Mouse (Mus musculus): ENCODE data around the gene Ifitm2. TPM values are rescaled to one million over a fixed set of nuclear protein-coding genes. Genes with fewer than 3 reads are reported as not detected.

The Ifitm2 gene
- polyA plus RNA-seq, 1 experiment from 2014 or later = 135 TPM

GRCm38 (mm10) chr7:140949255-140949654 is 6.5 kb downstream of the Ifitm2 start:
- Histone ChIP-seq H3K4me3 (no peak overlapping the region), H3K27ac (no peak overlapping the region), H3K9me3 (no peaks in the 10 kb centered on the region), H3K4me1 (no peaks in the 10 kb centered on the region; the same call in 1 of the 2 replicates), H3K4me2 (no peak overlapping the region), H3K9ac (no peak overlapping the region), H3K36me3 (replicated peaks) (no peaks in the 10 kb centered on the region), H3K27me3 (replicated peaks) (no peaks in the 10 kb centered on the region)
- no peak for ATAC-seq (replicated peaks)
- 91% methylated on average over 6 of the region's 6 CpGs for WGBS

GRCm38 (mm10) chr7:140948161-140948560 is 7.6 kb downstream of the Ifitm2 start:
- Histone ChIP-seq H3K4me2 (no peak overlapping the region), H3K27me3 (replicated peaks) (no peaks in the 10 kb centered on the region), H3K4me3 (no peak overlapping the region), H3K27ac (no peak overlapping the region), H3K36me3 (replicated peaks) (no peaks in the 10 kb centered on the region), H3K9me3 (no peaks in the 10 kb centered on the region), H3K9ac (no peak overlapping the region), H3K4me1 (no peaks in the 10 kb centered on the region; the same call in 1 of the 2 replicates)
- ATAC-seq (replicated peaks) = no peak
- 91% methylated on average over 8 of the region's 8 CpGs for WGBS

GRCm38 (mm10) chr7:140946980-140947379 is 8.8 kb downstream of the Ifitm2 start:
- no peaks in the 10 kb centered on the region for H3K36me3 ChIP-seq (replicated peaks)
- no peaks in the 10 kb centered on the region for H3K9me3 ChIP-seq
- no peak overlapping the region for H3K9ac ChIP-seq
- no peak overlapping the region for H3K4me2 ChIP-seq
- H3K27ac ChIP-seq = no peak overlapping the region
- no peak for ATAC-seq (replicated peaks)
- H3K27me3 ChIP-seq (replicated peaks) = no peaks in the 10 kb centered on the region
- no peak overlapping the region for H3K4me3 ChIP-seq
- WGBS = 83% methylated on average over 7 of the region's 7 CpGs
- no peaks in the 10 kb centered on the region; the same call in 1 of the 2 replicates for H3K4me1 ChIP-seq

- Histone ChIP-seq H3K9me3 (no peaks in the 10 kb centered on the region), H3K27me3 (replicated peaks) (no peaks in the 10 kb centered on the region), H3K4me1 (peaks cover 6% of the 10 kb centered on the region), H3K36me3 (replicated peaks) (no peaks in the 10 kb centered on the region), H3K4me3 (no peak overlapping the region), H3K27ac (no peak overlapping the region), H3K4me2 (no peak overlapping the region), H3K9ac (no peak overlapping the region)
- WGBS = 93% methylated on average over 10 of the region's 10 CpGs
- no peak for ATAC-seq (replicated peaks)
These were observed 9.5 kb downstream of the Ifitm2 start for GRCm38 (mm10) chr7:140946311-140946710.

GRCm38 (mm10) chr7:140945247-140945646 is 10.5 kb downstream of the Ifitm2 start:
- Histone ChIP-seq H3K4me1 (peaks cover 9% of the 10 kb centered on the region), H3K27ac (no peak overlapping the region), H3K9ac (no peak overlapping the region), H3K27me3 (replicated peaks) (no peaks in the 10 kb centered on the region), H3K9me3 (no peaks in the 10 kb centered on the region), H3K4me3 (no peak overlapping the region), H3K36me3 (replicated peaks) (no peaks in the 10 kb centered on the region), H3K4me2 (no peak overlapping the region)
- no peak for ATAC-seq (replicated peaks)
- 92% methylated on average over 5 of the region's 5 CpGs for WGBS

- ATAC-seq (replicated peaks) = no peak
- H3K9ac ChIP-seq = no peak overlapping the region
- no peaks in the 10 kb centered on the region for H3K27me3 ChIP-seq (replicated peaks)
- no peak overlapping the region for H3K27ac ChIP-seq
- 97% methylated on average over 7 of the region's 7 CpGs for WGBS
- peaks cover 9% of the 10 kb centered on the region for H3K4me1 ChIP-seq
- H3K36me3 ChIP-seq (replicated peaks) = no peaks in the 10 kb centered on the region
- no peaks in the 10 kb centered on the region for H3K9me3 ChIP-seq
- no peak overlapping the region for H3K4me3 ChIP-seq
- no peak overlapping the region for H3K4me2 ChIP-seq
These were observed 11.6 kb downstream of the Ifitm2 start for GRCm38 (mm10) chr7:140944236-140944635.

GRCm38 (mm10) chr7:140943356-140943755 is 12.4 kb downstream of the Ifitm2 start:
- ATAC-seq (replicated peaks) = no peak
- H3K9ac ChIP-seq = no peak overlapping the region
- peaks cover 9% of the 10 kb centered on the region for H3K4me1 ChIP-seq
- H3K9me3 ChIP-seq = no peaks in the 10 kb centered on the region
- no peaks in the 10 kb centered on the region for H3K36me3 ChIP-seq (replicated peaks)
- no peak overlapping the region for H3K4me2 ChIP-seq
- no peak overlapping the region for H3K27ac ChIP-seq
- H3K27me3 ChIP-seq (replicated peaks) = no peaks in the 10 kb centered on the region
- WGBS = 94% methylated on average over 4 of the region's 4 CpGs
- H3K4me3 ChIP-seq = no peak overlapping the region

- ATAC-seq (replicated peaks) = no peak
- no peaks in the 10 kb centered on the region for H3K27me3 ChIP-seq (replicated peaks)
- H3K4me3 ChIP-seq = no peak overlapping the region
- no peaks in the 10 kb centered on the region for H3K36me3 ChIP-seq (replicated peaks)
- no peak overlapping the region for H3K9ac ChIP-seq
- H3K4me2 ChIP-seq = no peak overlapping the region
- H3K27ac ChIP-seq = no peak overlapping the region
- H3K4me1 ChIP-seq = peaks cover 9% of the 10 kb centered on the region
- 94% methylated on average over 10 of the region's 10 CpGs for WGBS
- no peaks in the 10 kb centered on the region for H3K9me3 ChIP-seq
These were observed 13.0 kb downstream of the Ifitm2 start for GRCm38 (mm10) chr7:140942811-140943210.

GRCm38 (mm10) chr7:140942341-140942740 is 13.4 kb downstream of the Ifitm2 start:
- H3K36me3 ChIP-seq (replicated peaks) = no peaks in the 10 kb centered on the region
- no peaks in the 10 kb centered on the region for H3K9me3 ChIP-seq
- H3K27me3 ChIP-seq (replicated peaks) = no peaks in the 10 kb centered on the region
- peaks cover 9% of the 10 kb centered on the region for H3K4me1 ChIP-seq
- H3K4me3 ChIP-seq = peak overlapping the region; percentile 41
- H3K27ac ChIP-seq = no peak overlapping the region
- no peak overlapping the region for H3K9ac ChIP-seq
- ATAC-seq (replicated peaks) = no peak
- WGBS = 63% methylated on average over 9 of the region's 9 CpGs
- peak overlapping the region; percentile 56 for H3K4me2 ChIP-seq

GRCm38 (mm10) chr7:140941222-140942051 is 14.3 kb downstream of the Ifitm2 start, which contains the start of gene Pgghg:
TSS of gene Pgghg (plus strand) at chr7:140941391.
- WGBS = 4% methylated on average over 33 of the region's 33 CpGs
- peak within 1 kb of the TSS; percentile 41 for H3K4me3 ChIP-seq

GRCm38 (mm10) chr7:140939669-140940171 is 16.1 kb downstream of the Ifitm2 start:
- H3K27ac ChIP-seq = no peak overlapping the region
- no peak overlapping the region for H3K4me2 ChIP-seq
- 12% methylated on average over 7 of the region's 8 CpGs for WGBS
- no peaks in the 10 kb centered on the region for H3K36me3 ChIP-seq (replicated peaks)
- H3K27me3 ChIP-seq (replicated peaks) = 0 out of 2 replicates have a peak, but pooled peaks cover 3% of the 10 kb centered on the region
- no peak overlapping the region for H3K9ac ChIP-seq
- ATAC-seq (replicated peaks) = no peak
- H3K4me3 ChIP-seq = no peak overlapping the region
- peaks cover 9% of the 10 kb centered on the region for H3K4me1 ChIP-seq
- no peaks in the 10 kb centered on the region for H3K9me3 ChIP-seq

More at GRCm38 (mm10) chr7:140941222-140942051, 14.3 kb downstream of the Ifitm2 start, which contains the start of gene Pgghg:
- peak; percentile 88 for ATAC-seq (replicated peaks)
- H3K4me1 ChIP-seq = peaks cover 9% of the 10 kb centered on the region
- no peaks in the 10 kb centered on the region for H3K36me3 ChIP-seq (replicated peaks)
- no peaks in the 10 kb centered on the region for H3K9me3 ChIP-seq
- H3K9ac ChIP-seq = peak within 1 kb of the TSS; percentile 38
- peak within 1 kb of the TSS; percentile 56 for H3K4me2 ChIP-seq
- 0 out of 2 replicates have a peak, but pooled peaks cover 3% of the 10 kb centered on the region for H3K27me3 ChIP-seq (replicated peaks)
- no peak within 1 kb of the TSS for H3K27ac ChIP-seq

- no peak overlapping the region for H3K9ac ChIP-seq
- 20% methylated on average over 2 of the region's 2 CpGs for WGBS
- no peaks in the 10 kb centered on the region for H3K9me3 ChIP-seq
- ATAC-seq (replicated peaks) = no peak
- no peak overlapping the region for H3K27ac ChIP-seq
- no peak overlapping the region for H3K4me2 ChIP-seq
- no peak overlapping the region for H3K4me3 ChIP-seq
- no peaks in the 10 kb centered on the region for H3K36me3 ChIP-seq (replicated peaks)
- H3K4me1 ChIP-seq = peaks cover 9% of the 10 kb centered on the region
- H3K27me3 ChIP-seq (replicated peaks) = 0 out of 2 replicates have a peak, but pooled peaks cover 3% of the 10 kb centered on the region
These were observed 16.9 kb downstream of the Ifitm2 start for GRCm38 (mm10) chr7:140938896-140939295.

Measured in midbrain, embryonic 15.5 days (tissue).